In genomic region chr15:81871604-81872261, GRCm38 (mm10) we compare ENCODE assay signal across 8 mouse cellular contexts. TPM values are rescaled to one million over a fixed set of nuclear protein-coding genes. Genes with fewer than 3 reads are reported as not detected.
DNase-seq lines count a peak whose midpoint lies in the region; ATAC-seq and TF ChIP-seq lines count a peak whose summit lies in the region.

Phf5a (minus strand) TSS chr15:81871911.

- no peaks in the 10 kb centered on the region for H3K27me3 ChIP-seq in hindbrain, postnatal 0 days (ENCODE audit: insufficient read depth, low read length)

- peak; percentile 82 for DNase-seq in WW6 (ENCODE audit: low read depth, low spot score)
- DNase-seq in gastrocnemius, adult 2 months = peak; percentile 90
- peak; percentile 98 for DNase-seq in hindbrain, postnatal 0 days (ENCODE audit: low spot score)
- peak; percentile 85 to 92 for DNase-seq in left cerebral cortex, postnatal 10 days (ENCODE audit: extremely low spot score in 1 of 2, low spot score in 2 of 2)
- peak; percentile 86 for DNase-seq in right cerebral cortex, postnatal 25 days
- DNase-seq in urinary bladder, postnatal 4 days (ENCODE audit: low spot score in 2 of 2) = peak; percentile 77 to 86

- H3K36me3 ChIP-seq in hindbrain, postnatal 0 days (ENCODE audit: insufficient read depth, low read length) = peaks cover 32% of the 10 kb centered on the region

- ATAC-seq in common myeloid progenitor, adult 5-6 weeks (replicated peaks; ENCODE audit: low read depth, poor library complexity, severe bottlenecking) = peak; percentile 91
- ATAC-seq in hindbrain, postnatal 0 days = peak; percentile 93
- ATAC-seq in megakaryocyte-erythroid progenitor cell, adult 5-6 weeks (replicated peaks; ENCODE audit: low FRiP score, low TSS enrichment, poor library complexity, severe bottlenecking) = peak; percentile 82

- WGBS in hindbrain, postnatal 0 days = 0% methylated on average over 30 of the region's 30 CpGs

- H3K4me2 ChIP-seq in hindbrain, postnatal 0 days (ENCODE audit: low read depth, low read length) = peak within 1 kb of the TSS; percentile 64

- peaks cover 8% of the 10 kb centered on the region; the same call in 1 of the 2 replicates for H3K4me1 ChIP-seq in hindbrain, postnatal 0 days (ENCODE audit: insufficient read depth, low read length)

- no peaks in the 10 kb centered on the region for H3K9me3 ChIP-seq in hindbrain, postnatal 0 days (ENCODE audit: low read length)

- H3K9ac ChIP-seq in hindbrain, postnatal 0 days (replicated peaks; ENCODE audit: low read length) = peak within 1 kb of the TSS; percentile 91

- H3K4me3 ChIP-seq in gastrocnemius, adult 2 months = peak within 1 kb of the TSS; percentile 97
- peak within 1 kb of the TSS; percentile 100 for H3K4me3 ChIP-seq in hindbrain, postnatal 0 days (ENCODE audit: low read length)

- intact Hi-C loops in gastrocnemius, adult 2 months (cut with DNase I) = loop anchor here (5.0 kb wide), 2 partner anchors 36 to 39 kb away; no protein-coding TSS in a partner anchor
- intact Hi-C loops in left cerebral cortex, postnatal 10 days (cut with DNase I) = no loop called here

- no peak for TF ChIP-seq CTCF in gastrocnemius, adult 2 months (IDR thresholded peaks at IDR 0.05)
- no peak for TF ChIP-seq CTCF in hindbrain, postnatal 0 days (IDR thresholded peaks at IDR 0.05; ENCODE audit: low read depth)

- H3K27ac ChIP-seq in gastrocnemius, adult 2 months = peak within 1 kb of the TSS; percentile 96
- peak within 1 kb of the TSS; percentile 99 for H3K27ac ChIP-seq in hindbrain, postnatal 0 days

RNA-seq across cellular contexts. Expression of gene Phf5a, which starts in this region (rescaled TPM):
- 65.8 and 125 TPM in 2 replicates for total RNA-seq in common myeloid progenitor, adult 5-6 weeks (2017)
- 10 to 100 TPM; 38.4 to 39.9 TPM for total RNA-seq in gastrocnemius, adult 2 months (2021)
- 29.0 and 29.7 TPM in 2 replicates for total RNA-seq in hindbrain, postnatal 0 days (2014; rRNA removed)
- 102 and 110 TPM in 2 replicates for polyA plus RNA-seq in hindbrain, postnatal 0 days (2015; fragmentation: Nextera tagmentation; extraction: Ambion mirVana)
- 10 to 100 TPM; 42.6 to 44.5 TPM for total RNA-seq in left cerebral cortex, postnatal 10 days (2021)
- total RNA-seq in megakaryocyte-erythroid progenitor cell, adult 5-6 weeks (2014; fragmentation: Nextera tagmentation) = 203 and 208 TPM in 2 replicates
- total RNA-seq in megakaryocyte-erythroid progenitor cell, adult 5-6 weeks (2017) = 131 and 142 TPM in 2 replicates

Comparison
In these comparisons a context has a peak if more than half of its experiments do, and no peak if none do; other contexts are left out.
1. Peak in every context shown above with its lines: DNase-seq, ATAC-seq, H3K4me3 ChIP-seq and H3K27ac ChIP-seq.